Mouse (Mus musculus): ENCODE measurements at regions not wholly inside any gene's neighbourhood (a gene's known extent, or its start where the extent isn't known, plus 50 kb on each side); places are given as distances from the start of the nearest gene placed in this dataset.

DNA sequence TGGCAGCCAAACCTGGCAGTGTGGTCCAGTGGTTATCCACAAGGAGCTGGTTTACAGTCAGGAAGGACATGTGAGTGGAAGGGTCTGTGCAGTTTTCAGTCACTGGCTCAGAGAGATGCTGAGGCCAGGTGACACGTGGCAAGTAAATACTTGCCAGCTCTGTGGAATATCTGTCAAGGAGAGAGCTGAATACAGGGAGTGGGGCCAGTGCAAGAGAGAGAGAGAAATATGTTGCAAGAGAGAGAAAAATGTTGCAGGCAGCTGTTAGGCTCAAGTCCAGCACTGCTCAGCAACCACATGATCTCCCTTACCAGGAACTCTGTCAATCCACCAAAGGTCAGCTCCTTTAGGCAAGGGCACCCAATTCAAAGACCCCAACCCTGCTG lies 88.2 kb downstream of the Tpra1 start:
- TF ChIP-seq CTCF (IDR thresholded peaks at IDR 0.05; ENCODE audit: low read depth, low read length) = no peak
- no peak for TF ChIP-seq POLR2A (IDR thresholded peaks at IDR 0.05; ENCODE audit: borderline replicate concordance, low read depth, low read length)

Measured in bone marrow macrophage, adult 2 months (primary cell).